Mouse (Mus musculus) monocyte, adult 2 months (primary cell): Measurements from ENCODE around the gene Arl3.

Experiments
- DNase-seq, 2 experiments: peaks; one replicate each; pipeline ENCODE4 v3.0.0; 2022; ENCODE audit warnings: low spot score in 2 of 2, low read depth in 1 of 2

Gene Arl3

GRCm38 (mm10) chr19:46533525-46533924, 39.5 kb downstream of the Arl3 start:
- no peak for DNase-seq

GRCm38 (mm10) chr19:46533066-46533465, 39.9 kb downstream of the Arl3 start:
- DNase-seq = no peak

- DNase-seq = no peak
Observed at GRCm38 (mm10) chr19:46532031-46532688, 40.8 kb downstream of the Arl3 start.

GRCm38 (mm10) chr19:46531071-46532030, 41.6 kb downstream of the Arl3 start:
- DNase-seq = no peak

GRCm38 (mm10) chr19:46530449-46530990, 42.5 kb downstream of the Arl3 start:
- DNase-seq = no peak

GRCm38 (mm10) chr19:46529601-46530448, 43.2 kb downstream of the Arl3 start:
- DNase-seq = no peak

- DNase-seq = peak; percentile 48 to 68
Observed at GRCm38 (mm10) chr19:46528529-46529213, 44.3 kb downstream of the Arl3 start.

- no peak for DNase-seq
Observed at GRCm38 (mm10) chr19:46527632-46528528, 45.1 kb downstream of the Arl3 start.

GRCm38 (mm10) chr19:46525691-46526631, 47.0 kb downstream of the Arl3 start:
- no peak for DNase-seq

GRCm38 (mm10) chr19:46524601-46525321, 48.2 kb downstream of the Arl3 start:
- DNase-seq = peak; percentile 28 to 59

- peak in 1 of 2 experiments; percentile 33 for DNase-seq
Observed at GRCm38 (mm10) chr19:46524152-46524544, 48.9 kb downstream of the Arl3 start.

- DNase-seq = no peak
Observed at GRCm38 (mm10) chr19:46523480-46524151, 49.4 kb downstream of the Arl3 start.

GRCm38 (mm10) chr19:46523131-46523479, 49.9 kb downstream of the Arl3 start:
- no peak for DNase-seq

- peak; percentile 52 to 62 for DNase-seq
Observed at GRCm38 (mm10) chr19:46522433-46523044, 50.5 kb downstream of the Arl3 start.

- DNase-seq = no peak
Observed at GRCm38 (mm10) chr19:46521698-46522097, 51.3 kb downstream of the Arl3 start.

GRCm38 (mm10) chr19:46518828-46519621, 54.0 kb downstream of the Arl3 start:
- no peak for DNase-seq
